Mouse (Mus musculus) liver, postnatal 0 days (tissue): ENCODE measurements around the gene Ano8.

Experiments used
- CTCF ChIP-seq: sonication (generic); IDR thresholded peaks from 2 replicates; pipeline ENCODE4 v1.5.1; 2016; ENCODE audit warnings: antibody characterized with exemption, low read depth
- EP300 ChIP-seq: IDR thresholded peaks from 2 replicates; pipeline ENCODE4 v1.6.1; 2016; ENCODE audit warnings: antibody characterized with exemption, low read depth, mild to moderate bottlenecking

GRCm38 (mm10) chr8:71521634-71522033, 35.9 kb upstream of the Ano8 start:
- TF ChIP-seq CTCF (peak; percentile 96), EP300 (no peak)
